Mouse (Mus musculus) ZHBTc4 (cell line): ENCODE measurements at regions not wholly inside any gene's neighbourhood (a gene's known extent, or its start where the extent isn't known, plus 50 kb on each side); places are given as distances from the start of the nearest gene placed in this dataset.

ENCODE experiments used
- DNase-seq: peaks from one replicate; pipeline ENCODE4 v3.0.0-alpha.2; 2011; ENCODE audit warnings: low read depth, low spot score

- DNase-seq = no peak
Measured at GRCm38 (mm10) chr2:70914372-70914771, 88.8 kb upstream of the Tlk1 start.

GRCm38 (mm10) chr2:70909401-70909800 is 83.9 kb upstream of the Tlk1 start:
- no peak for DNase-seq

DNA sequence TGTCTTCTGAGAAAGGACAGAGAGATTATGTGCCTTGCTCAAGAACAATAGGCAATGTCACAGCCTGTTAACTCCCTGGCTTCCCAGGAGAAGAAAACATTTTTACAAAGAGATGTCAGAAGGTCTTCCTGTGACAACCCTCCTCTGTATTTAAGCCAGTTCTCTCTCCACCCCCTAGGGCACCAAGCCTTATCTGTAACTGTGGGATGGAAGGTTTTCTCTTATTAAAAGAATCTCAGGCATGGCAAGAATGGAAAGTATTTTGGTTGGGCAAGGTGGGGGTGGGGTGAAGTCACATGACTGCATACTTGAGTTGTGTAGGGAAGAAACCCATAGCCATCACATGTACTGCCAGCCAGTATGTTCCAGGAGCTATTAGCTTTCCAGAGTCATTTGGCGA is 83.1 kb upstream of the Tlk1 start:
- DNase-seq = peak; percentile 90

- DNase-seq = no peak
Measured at GRCm38 (mm10) chr2:70906216-70906615, 80.7 kb upstream of the Tlk1 start.

GRCm38 (mm10) chr2:70904429-70904828 is 78.9 kb upstream of the Tlk1 start:
- DNase-seq = no peak

DNA sequence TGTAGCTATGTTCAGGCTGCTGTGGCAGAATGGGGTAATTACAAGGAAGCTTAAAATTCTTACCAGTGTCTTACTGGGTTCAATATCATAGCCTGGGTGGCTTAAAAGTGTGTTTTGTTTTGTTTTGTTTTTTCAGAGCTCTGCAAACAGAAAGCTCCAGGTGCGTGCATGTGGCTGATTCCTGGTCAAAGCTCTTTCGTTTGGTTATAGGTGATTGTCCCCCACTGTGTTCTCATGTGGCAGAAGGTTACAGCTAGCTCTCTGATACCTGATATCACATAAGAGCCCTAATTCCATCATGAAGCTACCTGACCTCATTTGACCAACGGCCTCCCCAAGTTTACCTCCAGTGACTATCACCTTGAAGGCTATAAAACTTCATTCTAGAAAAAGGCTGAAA is 76.7 kb upstream of the Tlk1 start:
- no peak for DNase-seq

- no peak for DNase-seq
Measured at GRCm38 (mm10) chr2:70901479-70901878, 76.0 kb upstream of the Tlk1 start.

DNA sequence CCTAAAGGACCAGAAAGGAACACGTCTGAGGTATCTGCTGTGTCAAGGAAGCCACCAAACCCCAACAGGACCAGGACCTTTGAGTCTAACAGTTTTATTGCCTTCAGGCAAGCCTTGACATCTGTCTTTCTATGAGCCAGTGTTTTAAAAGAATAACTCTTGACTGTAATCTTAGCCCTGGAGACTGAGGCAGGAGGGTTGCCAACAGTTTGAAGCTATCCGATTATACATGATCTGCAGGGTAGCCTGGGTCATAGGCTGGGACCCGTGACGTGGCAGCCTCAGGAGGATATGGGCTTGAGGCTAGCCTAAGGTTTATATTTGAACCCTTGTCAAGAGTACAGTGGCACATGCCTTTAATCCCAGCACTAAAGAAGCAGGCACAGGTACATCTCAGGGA is 73.5 kb upstream of the Tlk1 start:
- no peak for DNase-seq

DNA sequence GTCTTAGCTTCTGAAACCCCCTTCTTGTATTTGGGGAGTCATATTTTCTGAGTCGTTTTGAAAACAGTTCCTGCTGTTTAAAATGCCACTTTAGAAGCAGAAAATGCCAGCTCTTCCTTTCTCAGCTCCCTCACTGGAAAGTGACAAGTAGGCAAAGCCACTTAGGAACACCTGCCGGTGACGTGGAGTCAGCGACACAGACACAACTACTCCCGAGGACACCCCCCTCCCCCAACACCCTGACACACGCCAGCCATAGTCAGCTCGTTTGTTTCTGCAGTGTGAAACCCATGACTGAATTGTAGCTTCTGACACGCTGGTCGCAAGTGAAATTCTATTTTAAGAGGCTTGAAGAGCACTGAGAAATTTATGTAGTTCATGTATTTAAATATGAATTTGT is 72.9 kb upstream of the Tlk1 start:
- no peak for DNase-seq

- no peak for DNase-seq
Measured at GRCm38 (mm10) chr2:70897373-70897772, 71.8 kb upstream of the Tlk1 start.

- DNase-seq = no peak
Measured at GRCm38 (mm10) chr2:70889522-70890100, 64.1 kb upstream of the Tlk1 start.

DNA sequence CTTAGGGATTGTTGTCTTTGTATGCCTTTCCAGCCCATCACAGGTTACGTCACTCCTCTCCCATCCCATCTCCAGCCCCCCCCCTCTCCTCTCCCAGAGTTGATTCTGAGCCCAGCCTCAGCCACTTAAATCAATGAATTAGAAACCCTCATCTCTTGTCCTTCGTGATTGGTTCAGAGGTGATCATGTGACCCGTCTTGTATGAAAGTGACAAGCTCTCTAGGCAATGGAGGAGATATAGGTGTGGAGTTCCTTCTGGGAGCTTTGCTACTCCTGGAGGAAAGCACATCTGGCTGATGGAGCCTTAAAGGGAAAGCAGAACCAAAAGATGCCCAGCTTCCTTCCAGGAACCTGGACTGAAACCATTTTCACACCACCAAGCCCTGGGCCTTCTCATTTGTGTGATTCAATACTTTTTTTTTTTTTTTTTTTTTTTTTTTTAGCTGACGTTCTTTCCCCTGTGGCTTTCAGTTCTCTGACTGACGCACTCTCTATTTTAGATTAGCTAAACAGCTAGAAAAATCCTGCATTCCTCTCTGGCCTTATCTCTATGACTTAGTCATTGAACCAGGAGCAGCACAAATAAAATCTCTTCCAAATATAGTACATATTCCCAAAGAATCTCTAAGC is 63.4 kb upstream of the Tlk1 start:
- DNase-seq = no peak

DNA sequence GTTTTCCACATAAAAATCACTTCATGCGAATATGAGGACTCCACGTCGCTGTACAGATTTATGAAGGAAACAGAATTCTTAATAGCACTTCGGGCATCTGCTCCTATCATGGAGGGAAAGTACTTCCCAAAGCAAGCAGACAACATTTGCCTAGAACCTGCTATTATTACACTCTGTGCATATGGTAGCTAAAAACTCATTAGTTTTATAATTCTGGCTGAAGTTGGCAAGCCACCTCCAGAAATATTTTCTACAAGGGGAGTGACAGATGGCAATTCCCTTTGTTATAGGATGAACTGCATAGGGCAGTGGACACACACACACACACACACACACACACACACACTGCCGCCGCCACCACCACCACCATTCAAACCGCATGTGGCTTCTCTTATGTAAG is 61.3 kb upstream of the Tlk1 start:
- no peak for DNase-seq

- no peak for DNase-seq
Measured at GRCm38 (mm10) chr2:70885674-70886073, 60.1 kb upstream of the Tlk1 start.

GRCm38 (mm10) chr2:70877333-70878080 is 52.0 kb upstream of the Tlk1 start:
- DNase-seq = no peak

GRCm38 (mm10) chr2:70876251-70876650 is 50.7 kb upstream of the Tlk1 start:
- no peak for DNase-seq
